Mouse (Mus musculus) limb, embryonic 14.5 days (tissue): ENCODE measurements around the gene Prph. TPM values are rescaled to one million over a fixed set of nuclear protein-coding genes. Genes with fewer than 3 reads are reported as not detected.

Experiments used
- ATAC-seq: fragments of 200-750 bp; cut with Nextera tagmentation; 2 replicates; pipeline ENCODE4 v1.8.0; 2017; ENCODE audit warnings: low read depth, moderate number of reproducible peaks, moderate TSS enrichment; ENCODE audit not compliant: low FRiP score
- DNase-seq: peaks from one replicate; pipeline ENCODE4 v3.0.0-alpha.2; 2015; ENCODE audit warnings: low spot score
- H3K27ac ChIP-seq: fragments of 300-500 bp; sonication (generic); replicated peaks from 2 replicates; pipeline ENCODE4 v1.5.1; 2014; ENCODE audit warnings: low read depth, mild to moderate bottlenecking, low read length, moderate library complexity, mixed read lengths
- H3K27me3 ChIP-seq: fragments of 300-500 bp; sonication (generic); 2 replicates; pipeline ENCODE4 v1.6.1; 2014; ENCODE audit warnings: low read length, mixed read lengths; ENCODE audit not compliant: control insufficient read depth, insufficient read depth
- H3K36me3 ChIP-seq: fragments of 300-500 bp; sonication (generic); 2 replicates; pipeline ENCODE4 v1.6.1; 2014; ENCODE audit warnings: mild to moderate bottlenecking, low read length, moderate library complexity, mixed read lengths; ENCODE audit not compliant: control insufficient read depth, insufficient read depth
- H3K4me1 ChIP-seq: fragments of 300-500 bp; sonication (generic); 2 replicates; pipeline ENCODE4 v1.6.1; 2014; ENCODE audit warnings: antibody characterized with exemption, low read length, mixed read lengths; ENCODE audit not compliant: control insufficient read depth, insufficient read depth
- H3K4me2 ChIP-seq: fragments of 300-500 bp; sonication (generic); replicated peaks from 2 replicates; pipeline ENCODE4 v1.6.1; 2014; ENCODE audit warnings: low read depth, mild to moderate bottlenecking, low read length, moderate library complexity; ENCODE audit not compliant: severe bottlenecking
- H3K4me3 ChIP-seq: fragments of 300-500 bp; sonication (generic); replicated peaks from 2 replicates; pipeline ENCODE4 v1.5.1; 2014; ENCODE audit warnings: low read length
- H3K9ac ChIP-seq: fragments of 300-500 bp; sonication (generic); 2 replicates; pipeline ENCODE4 v1.6.1; 2014; ENCODE audit warnings: mild to moderate bottlenecking, low read depth, low read length, moderate library complexity; ENCODE audit not compliant: severe bottlenecking
- H3K9me3 ChIP-seq: fragments of 300-500 bp; sonication (generic); 2 replicates; pipeline ENCODE4 v1.6.1; 2016; ENCODE audit warnings: low read length; ENCODE audit not compliant: control insufficient read depth
- POLR2A ChIP-seq: fragments of 200-500 bp; IDR thresholded peaks from 2 replicates; pipeline ENCODE4 v1.8.0; 2012; ENCODE audit warnings: inconsistent platforms, mild to moderate bottlenecking, moderate library complexity, borderline replicate concordance; ENCODE audit not compliant: insufficient read depth, insufficient read length; ENCODE audit errors: extremely low read depth
- WGBS: fragments of 180-500 bp; shearing (Covaris S2); extraction: QIAGEN DNeasy Blood & Tissue Kit; methylation state at CpG from one replicate; pipeline ENCODE4 v1.1.7; 2014; 5-methylcytosine and 5-hydroxymethylcytosine counted together
- polyA plus RNA-seq, 2 experiments: library from polyadenylated mRNA; depleted of rRNA in 1 of 2; stranded (reverse) in 1 of 2; unstranded in 1 of 2; fragments of >200 nt; fragmentation: Nextera tagmentation in 1 of 2; extraction: Ambion mirVana in 1 of 2; gene quantifications; 2 replicates each; pipeline versions ENCODE4 v1.2.1 to v1.2.3; 2012 to 2014

The Prph gene
- polyA plus RNA-seq, 2 experiments: 1.3 to 4.2 TPM

DNA sequence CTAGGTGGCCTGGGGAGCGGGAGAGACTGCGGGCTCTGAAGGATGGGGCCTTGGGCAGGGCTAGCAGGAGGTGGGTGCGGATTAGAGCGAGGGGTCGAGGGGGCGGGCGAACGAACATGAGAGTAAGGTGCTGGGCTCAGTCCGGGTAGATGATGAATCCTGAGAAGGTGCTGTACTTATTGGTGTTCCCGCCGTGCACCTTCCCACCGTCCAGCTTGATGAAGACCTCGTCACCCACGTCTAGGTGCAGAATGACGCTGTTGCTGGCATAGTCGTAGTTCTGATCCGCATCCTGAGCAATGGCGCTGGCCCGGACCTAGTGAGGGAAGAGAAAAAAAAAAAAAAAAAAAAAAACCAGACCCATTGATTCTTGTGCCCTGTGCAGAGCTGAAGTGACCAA lies 29.6 kb downstream of the Prph start:
- peaks cover 58% of the 10 kb centered on the region for H3K27me3 ChIP-seq

DNA sequence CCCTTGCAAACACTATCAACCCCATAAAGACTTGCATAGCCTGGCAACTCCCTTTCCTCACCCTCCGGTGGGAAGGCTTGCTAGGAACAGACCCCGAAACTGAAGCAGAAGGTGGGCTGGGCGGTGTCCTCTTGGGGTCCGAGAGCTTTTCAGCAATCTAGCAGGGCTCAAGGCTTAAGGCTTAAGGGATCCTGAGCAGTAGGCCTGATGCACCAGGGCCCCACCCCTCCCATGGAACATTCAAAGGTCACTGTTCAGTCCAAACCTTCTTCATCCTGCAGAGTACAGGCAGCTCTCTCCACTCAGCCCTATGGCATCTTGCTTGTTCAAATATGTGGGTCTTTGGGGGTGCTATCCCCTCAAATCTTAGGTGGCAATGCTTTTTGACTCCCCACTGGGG lies 31.0 kb downstream of the Prph start:
- no peak overlapping the region for H3K9ac ChIP-seq
- 76% methylated on average over 4 of the region's 4 CpGs for WGBS
- TF ChIP-seq POLR2A: no peak

More for the DNA sequence above, 29.6 kb downstream of the Prph start:
- no peak for ATAC-seq
- 14% methylated on average over 19 of the region's 19 CpGs for WGBS
- peaks cover 31% of the 10 kb centered on the region for H3K36me3 ChIP-seq
- no peak overlapping the region for H3K9ac ChIP-seq
- no peaks in the 10 kb centered on the region for H3K9me3 ChIP-seq
- no peak for TF ChIP-seq POLR2A
- H3K4me2 ChIP-seq: no peak overlapping the region
- peaks cover 3% of the 10 kb centered on the region; the same call in 1 of the 2 replicates for H3K4me1 ChIP-seq
- no peak for DNase-seq
- H3K4me3 ChIP-seq: no peak overlapping the region
- no peak overlapping the region for H3K27ac ChIP-seq

DNA sequence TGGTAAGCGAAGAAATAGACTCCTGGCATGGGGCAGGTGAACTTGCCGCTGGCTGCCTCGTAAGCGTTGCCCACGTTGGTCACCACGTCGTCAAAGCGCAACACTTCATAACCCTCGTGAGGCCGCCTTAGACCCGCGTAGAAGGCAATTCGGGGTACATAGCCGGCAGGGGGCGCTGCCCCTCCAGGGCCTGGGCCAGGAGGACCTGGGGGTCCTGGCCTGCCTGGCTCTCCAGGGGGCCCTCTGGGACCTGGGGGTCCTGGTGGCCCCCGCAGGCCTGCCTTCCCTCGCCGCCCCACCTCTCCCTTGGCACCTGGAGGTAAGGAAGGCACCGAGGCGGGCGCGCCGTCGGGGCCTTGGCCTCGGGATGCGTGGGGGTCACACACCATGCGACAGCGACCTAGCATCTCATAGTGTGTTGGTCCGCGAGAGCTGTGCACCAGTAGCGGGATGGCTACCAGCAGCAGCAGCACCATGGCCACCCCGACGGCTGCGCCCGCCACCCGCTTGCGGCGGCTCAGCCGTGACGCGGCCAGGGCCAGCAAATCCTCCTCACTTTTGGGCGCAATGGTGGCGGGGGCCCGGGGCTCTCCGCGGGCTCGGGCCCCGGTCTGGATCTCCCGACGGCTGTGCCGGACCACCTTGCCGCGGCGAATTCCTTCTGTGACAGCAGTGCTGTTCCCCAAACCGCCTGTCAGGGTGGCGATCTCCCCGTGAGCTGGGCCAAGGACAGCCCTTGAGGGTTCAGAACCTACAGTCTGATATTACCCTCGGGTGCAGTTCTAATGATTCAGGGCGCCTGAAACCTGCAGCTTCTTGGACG lies 32.5 kb downstream of the Prph start, which contains the start of gene C1ql4:
C1ql4 (minus strand) TSS at position 565 of the 823 bp plus-strand sequence.
- H3K36me3 ChIP-seq: peaks cover 9% of the 10 kb centered on the region
- peak within 1 kb of the TSS; percentile 21; the same call in 1 of the 2 replicates for H3K9ac ChIP-seq
- WGBS: 8% methylated on average over 50 of the region's 60 CpGs
- ATAC-seq (no peak), DNase-seq (no peak)
- peak within 1 kb of the TSS; percentile 29 for H3K4me3 ChIP-seq
- no peaks in the 10 kb centered on the region for H3K9me3 ChIP-seq
- peaks cover 86% of the 10 kb centered on the region for H3K27me3 ChIP-seq
- H3K4me1 ChIP-seq: peaks cover 3% of the 10 kb centered on the region; the same call in 1 of the 2 replicates
- no peak for TF ChIP-seq POLR2A
- H3K4me2 ChIP-seq: peak within 1 kb of the TSS; percentile 46
- H3K27ac ChIP-seq: no peak within 1 kb of the TSS

More for the DNA sequence above, 31.0 kb downstream of the Prph start:
- Histone ChIP-seq H3K27me3 (peaks cover 72% of the 10 kb centered on the region), H3K4me3 (no peak overlapping the region), H3K9me3 (no peaks in the 10 kb centered on the region), H3K4me1 (peaks cover 3% of the 10 kb centered on the region; the same call in 1 of the 2 replicates), H3K4me2 (no peak overlapping the region), H3K27ac (no peak overlapping the region), H3K36me3 (peaks cover 21% of the 10 kb centered on the region)
- no peak for DNase-seq
- ATAC-seq: no peak

DNA sequence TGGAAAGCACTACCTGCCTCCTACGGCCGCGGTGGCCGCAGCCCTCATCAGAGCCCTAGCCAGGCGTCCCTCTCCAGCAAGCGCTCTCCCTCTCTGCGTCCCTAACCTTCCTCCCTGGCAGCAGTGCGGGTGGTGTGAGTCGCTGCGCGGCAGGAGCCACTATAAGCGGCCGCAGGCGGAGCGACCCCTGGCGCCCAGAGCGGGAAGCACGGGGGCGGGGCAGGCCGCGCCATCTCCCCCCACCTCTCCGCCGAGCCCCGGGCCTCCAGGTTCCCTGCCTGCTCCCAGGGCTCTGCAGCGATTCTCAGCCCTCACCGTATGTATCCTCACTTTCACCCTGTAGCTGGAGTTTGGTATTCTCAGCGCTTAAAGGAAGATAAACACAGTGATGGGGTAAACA lies 33.3 kb downstream of the Prph start:
- H3K4me2 ChIP-seq: peak overlapping the region; percentile 46
- peaks cover 3% of the 10 kb centered on the region; the same call in 1 of the 2 replicates for H3K4me1 ChIP-seq
- DNase-seq (peak; percentile 67), ATAC-seq (peak; percentile 79)
- H3K9ac ChIP-seq: peak overlapping the region; percentile 21; the same call in 1 of the 2 replicates
- peaks cover under 1% of the 10 kb centered on the region; the same call in 1 of the 2 replicates for H3K36me3 ChIP-seq
- H3K27me3 ChIP-seq: peaks cover 94% of the 10 kb centered on the region
- under 1% methylated on average over 14 of the region's 27 CpGs for WGBS
- no peak for TF ChIP-seq POLR2A
- H3K27ac ChIP-seq: no peak overlapping the region
- H3K4me3 ChIP-seq: peak overlapping the region; percentile 29
- no peaks in the 10 kb centered on the region for H3K9me3 ChIP-seq

DNA sequence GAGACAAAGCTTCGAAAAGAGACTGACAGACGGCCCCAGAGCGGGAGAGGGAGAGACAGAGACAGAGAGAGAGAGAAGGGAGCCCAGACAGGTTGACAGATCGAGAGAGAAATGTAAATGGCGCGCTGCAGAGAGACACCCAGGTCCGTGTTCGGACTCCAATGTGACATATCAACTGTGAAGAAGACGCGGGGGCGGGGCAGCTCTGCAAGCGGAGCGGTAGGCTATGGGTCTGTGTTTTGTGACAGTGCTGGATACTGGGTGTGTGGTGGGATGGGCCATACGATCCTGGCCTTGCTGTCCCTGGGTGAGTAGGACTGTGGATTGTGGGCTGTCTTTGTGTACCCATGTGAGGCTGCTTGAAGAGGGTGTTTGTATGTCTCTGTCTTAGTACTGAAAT lies 34.1 kb downstream of the Prph start:
- DNase-seq: no peak
- TF ChIP-seq POLR2A: no peak

More for the DNA sequence above, 34.1 kb downstream of the Prph start:
- Histone ChIP-seq H3K27ac (no peak overlapping the region), H3K9me3 (no peaks in the 10 kb centered on the region), H3K36me3 (no peaks in the 10 kb centered on the region), H3K4me1 (peaks cover 10% of the 10 kb centered on the region; the same call in 1 of the 2 replicates), H3K27me3 (peaks cover 97% of the 10 kb centered on the region), H3K4me2 (no peak overlapping the region), H3K9ac (no peak overlapping the region), H3K4me3 (no peak overlapping the region)
- no peak for ATAC-seq
- WGBS: 13% methylated on average over 14 of the region's 14 CpGs
